Mouse (Mus musculus) C2C12 (cell line): ENCODE measurements around the gene Slc39a11. TPM values are rescaled to one million over a fixed set of nuclear protein-coding genes. Genes with fewer than 3 reads are reported as not detected.

Experiments used
- H3K27me3 ChIP-seq: one replicate; pipeline ENCODE4 v1.6.1; 2011; ENCODE audit not compliant: control insufficient read depth, insufficient read depth, insufficient read length
- H3K36me3 ChIP-seq: one replicate; pipeline ENCODE4 v1.6.1; 2011; ENCODE audit not compliant: control insufficient read depth, insufficient read depth
- H3K4me3 ChIP-seq: one replicate; pipeline ENCODE4 v1.5.1; 2011; ENCODE audit warnings: mild to moderate bottlenecking, control low read depth; ENCODE audit not compliant: poor library complexity, insufficient read depth, severe bottlenecking
- H3K79me2 ChIP-seq: one replicate; pipeline ENCODE4 v1.6.1; 2011; ENCODE audit not compliant: control insufficient read depth, insufficient read depth
- H3K79me3 ChIP-seq: one replicate; pipeline ENCODE4 v1.6.1; 2011; ENCODE audit warnings: low read depth, control low read depth
- H3ac ChIP-seq: one replicate; pipeline ENCODE3; 2011; ENCODE audit warnings: low read depth; ENCODE audit not compliant: control insufficient read depth, insufficient read length
- CEBPB ChIP-seq: IDR thresholded peaks from one replicate; pipeline ENCODE4 v1.6.1; 2011; ENCODE audit warnings: low read depth, mild to moderate bottlenecking, control low read depth, moderate library complexity
- CTCF ChIP-seq: IDR thresholded peaks from one replicate; pipeline ENCODE4 v1.5.1; 2011; ENCODE audit not compliant: control insufficient read depth, insufficient read depth, insufficient read length
- FOSL1 ChIP-seq: IDR thresholded peaks from one replicate; pipeline ENCODE4 v1.8.0; 2011; ENCODE audit warnings: mild to moderate bottlenecking, low read length; ENCODE audit not compliant: poor library complexity, insufficient read depth, severe bottlenecking
- MAX ChIP-seq: IDR thresholded peaks from one replicate; pipeline ENCODE4 v1.6.1; 2011; ENCODE audit warnings: mild to moderate bottlenecking, control low read depth
- MYOD1 ChIP-seq: IDR thresholded peaks from one replicate; pipeline ENCODE4 v1.6.1; 2011; ENCODE audit warnings: low read depth; ENCODE audit not compliant: control insufficient read depth, insufficient read length
- MYOG ChIP-seq: IDR thresholded peaks from one replicate; pipeline ENCODE4 v1.6.1; 2011; ENCODE audit not compliant: control insufficient read depth, insufficient read length; ENCODE audit errors: extremely low read depth
- USF1 ChIP-seq: IDR thresholded peaks from one replicate; pipeline ENCODE4 v1.6.1; 2011; ENCODE audit warnings: low read depth, mild to moderate bottlenecking, control low read depth, moderate library complexity
- polyA plus RNA-seq: library from polyadenylated mRNA; unstranded; fragments of >200 nt; fragmentation: generic; extraction: Trizol; gene quantifications from one replicate; pipeline ENCODE4 v1.2.1, GENCODE M21; 2012; ENCODE audit warnings: missing spikeins

The Slc39a11 gene
- polyA plus RNA-seq, 1 experiment = 10.0 TPM

- H3ac ChIP-seq = peak overlapping the region; percentile 97
- peaks cover 71% of the 10 kb centered on the region for H3K79me3 ChIP-seq
- H3K79me2 ChIP-seq = peaks cover 83% of the 10 kb centered on the region
- peaks cover 28% of the 10 kb centered on the region for H3K36me3 ChIP-seq
- peak overlapping the region; percentile 98 for H3K4me3 ChIP-seq
- TF ChIP-seq USF1 (no peak), CEBPB (no peak), FOSL1 (no peak), MYOG (no peak), MAX (no peak), MYOD1 (no peak), CTCF (no peak)
- no peaks in the 10 kb centered on the region for H3K27me3 ChIP-seq
These were observed 33.7 kb upstream of the Slc39a11 start for GRCm38 (mm10) chr11:113683627-113683956.

GRCm38 (mm10) chr11:113682897-113683626 is 33.2 kb upstream of the Slc39a11 start:
- Histone ChIP-seq H3ac (peak overlapping the region; percentile 97), H3K79me3 (peaks cover 76% of the 10 kb centered on the region), H3K4me3 (peak overlapping the region; percentile 98), H3K27me3 (no peaks in the 10 kb centered on the region), H3K79me2 (peaks cover 88% of the 10 kb centered on the region), H3K36me3 (peaks cover 23% of the 10 kb centered on the region)
- TF ChIP-seq CEBPB = no peak
- TF ChIP-seq MYOD1 = no peak
- TF ChIP-seq MAX = no peak
- no peak for TF ChIP-seq MYOG
- TF ChIP-seq USF1 = no peak
- no peak for TF ChIP-seq CTCF
- no peak for TF ChIP-seq FOSL1

GRCm38 (mm10) chr11:113681979-113682378 is 32.1 kb upstream of the Slc39a11 start:
- Histone ChIP-seq H3K79me2 (peaks cover 95% of the 10 kb centered on the region), H3K36me3 (peaks cover 13% of the 10 kb centered on the region), H3K27me3 (no peaks in the 10 kb centered on the region), H3ac (no peak overlapping the region), H3K79me3 (peaks cover 82% of the 10 kb centered on the region), H3K4me3 (no peak overlapping the region)
- TF ChIP-seq CEBPB (no peak), USF1 (no peak), MAX (no peak), MYOD1 (no peak), CTCF (no peak), FOSL1 (no peak), MYOG (no peak)

GRCm38 (mm10) chr11:113680954-113681353 is 31.1 kb upstream of the Slc39a11 start:
- peaks cover 95% of the 10 kb centered on the region for H3K79me2 ChIP-seq
- H3K4me3 ChIP-seq = no peak overlapping the region
- H3K36me3 ChIP-seq = peaks cover 21% of the 10 kb centered on the region
- peaks cover 87% of the 10 kb centered on the region for H3K79me3 ChIP-seq
- no peaks in the 10 kb centered on the region for H3K27me3 ChIP-seq
- no peak overlapping the region for H3ac ChIP-seq
- TF ChIP-seq MYOD1 (peak; percentile 87), FOSL1 (no peak)

- peaks cover 41% of the 10 kb centered on the region for H3K36me3 ChIP-seq
- H3K4me3 ChIP-seq = no peak overlapping the region
- TF ChIP-seq MYOG = no peak
- TF ChIP-seq FOSL1 = no peak
- no peak for TF ChIP-seq CEBPB
- no peak for TF ChIP-seq MYOD1
- no peak for TF ChIP-seq CTCF
- TF ChIP-seq USF1 = no peak
- peaks cover 94% of the 10 kb centered on the region for H3K79me3 ChIP-seq
- H3ac ChIP-seq = no peak overlapping the region
- no peaks in the 10 kb centered on the region for H3K27me3 ChIP-seq
- peaks cover 100% of the 10 kb centered on the region for H3K79me2 ChIP-seq
These were observed 28.5 kb upstream of the Slc39a11 start for GRCm38 (mm10) chr11:113678373-113678772.

DNA sequence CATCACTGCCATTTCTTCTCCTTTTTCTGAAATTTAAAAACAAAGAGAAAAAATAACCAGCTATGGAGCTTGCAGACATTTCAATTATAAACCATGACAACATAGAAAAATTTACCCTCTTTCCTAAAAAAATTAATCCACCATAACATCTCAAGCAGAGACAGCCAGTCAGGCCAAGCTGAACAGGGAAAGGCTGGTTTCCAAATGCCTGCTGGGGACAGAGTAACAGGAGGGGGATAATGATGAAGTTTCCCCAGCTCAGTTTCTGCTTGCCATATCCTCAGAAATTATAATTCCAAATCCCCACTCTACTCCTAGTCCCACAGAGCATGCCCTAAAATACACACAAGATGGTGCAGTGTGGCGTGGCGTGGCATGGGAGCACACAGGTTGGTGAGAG is 27.5 kb upstream of the Slc39a11 start:
- TF ChIP-seq CEBPB (no peak), USF1 (no peak), MAX (no peak), CTCF (no peak), MYOG (no peak), MYOD1 (no peak), FOSL1 (no peak)
- Histone ChIP-seq H3K79me3 (peaks cover 89% of the 10 kb centered on the region), H3K36me3 (peaks cover 49% of the 10 kb centered on the region), H3K79me2 (peaks cover 100% of the 10 kb centered on the region), H3K27me3 (no peaks in the 10 kb centered on the region), H3ac (no peak overlapping the region), H3K4me3 (no peak overlapping the region)
